Mouse (Mus musculus) lung, embryonic 14.5 days (tissue): ENCODE results near the gene Usp17la. TPM values are rescaled to one million over a fixed set of nuclear protein-coding genes. Genes with fewer than 3 reads are reported as not detected.
"Not testable (repeated sequence)": the region's sequence is repeated elsewhere in the genome, so short reads cannot be mapped to it uniquely, and the experiment has no call there.

Experiments
- ATAC-seq: fragments of 200-750 bp; cut with Nextera tagmentation; 2 replicates; pipeline ENCODE4 v1.8.0; 2017; ENCODE audit warnings: mild to moderate bottlenecking, moderate TSS enrichment, moderate library complexity; ENCODE audit not compliant: insufficient read depth
- DNase-seq: peaks from one replicate; pipeline ENCODE4 v3.0.0-alpha.2; 2015
- H3K27ac ChIP-seq: fragments of 300-500 bp; sonication (generic); 2 replicates; pipeline ENCODE4 v1.5.1; 2014; ENCODE audit warnings: low read depth, mild to moderate bottlenecking, moderate library complexity
- H3K27me3 ChIP-seq: fragments of 300-500 bp; sonication (generic); 2 replicates; pipeline ENCODE4 v1.6.1; 2014; ENCODE audit warnings: low read length, control low read depth; ENCODE audit not compliant: insufficient read depth
- H3K36me3 ChIP-seq: fragments of 300-500 bp; sonication (generic); 2 replicates; pipeline ENCODE4 v1.6.1; 2014; ENCODE audit warnings: control low read depth; ENCODE audit not compliant: insufficient read depth
- H3K4me1 ChIP-seq: fragments of 300-500 bp; sonication (generic); 2 replicates; pipeline ENCODE4 v1.6.1; 2014; ENCODE audit warnings: antibody characterized with exemption, control low read depth; ENCODE audit not compliant: insufficient read depth
- H3K4me2 ChIP-seq: fragments of 300-500 bp; sonication (generic); 2 replicates; pipeline ENCODE4 v1.6.1; 2014; ENCODE audit warnings: mild to moderate bottlenecking
- H3K4me3 ChIP-seq: fragments of 300-500 bp; sonication (generic); 2 replicates; pipeline ENCODE4 v1.5.1; 2014; ENCODE audit warnings: low read depth, low read length
- H3K9ac ChIP-seq: fragments of 300-500 bp; sonication (generic); 2 replicates; pipeline ENCODE4 v1.6.1; 2014
- H3K9me3 ChIP-seq: fragments of 300-500 bp; sonication (generic); 2 replicates; pipeline ENCODE4 v1.6.1; 2016; ENCODE audit warnings: low read depth, low read length, control low read depth
- CTCF ChIP-seq: IDR thresholded peaks from 2 replicates; pipeline ENCODE4 v1.5.1; 2016; ENCODE audit warnings: antibody characterized with exemption, low read depth
- WGBS: fragments of 180-500 bp; shearing (Covaris S2); extraction: QIAGEN DNeasy Blood & Tissue Kit; methylation state at CpG from one replicate; pipeline ENCODE4 v1.1.7; 2014; 5-methylcytosine and 5-hydroxymethylcytosine counted together
- polyA plus RNA-seq: library from polyadenylated mRNA; unstranded; fragments of >200 nt; fragmentation: Nextera tagmentation; extraction: Ambion mirVana; gene quantifications from 2 replicates; pipeline ENCODE4 v1.2.1, GENCODE M21; 2014

Usp17la gene
- polyA plus RNA-seq, result not detected in 2 replicates

GRCm38 (mm10) chr7:104856709-104857108, at the start of gene Usp17la:
Gene Usp17la (plus strand): TSS chr7:104857009.
- ATAC-seq, H3K36me3 ChIP-seq, H3K27me3 ChIP-seq, H3K9me3 ChIP-seq, H3K4me2 ChIP-seq, H3K4me1 ChIP-seq, DNase-seq, H3K27ac ChIP-seq, H3K9ac ChIP-seq, H3K4me3 ChIP-seq: not testable (repeated sequence)
- WGBS, result 74% methylated on average over 2 of the region's 2 CpGs

- not testable (repeated sequence) for H3K4me2 ChIP-seq, H3K36me3 ChIP-seq, H3K4me1 ChIP-seq, H3K9me3 ChIP-seq, DNase-seq, ATAC-seq, H3K27ac ChIP-seq, H3K9ac ChIP-seq, H3K27me3 ChIP-seq, H3K4me3 ChIP-seq
- 79% methylated on average over 8 of the region's 8 CpGs for WGBS
These were observed 46.5 kb upstream of the Usp17la start for GRCm38 (mm10) chr7:104810335-104810734.

- ATAC-seq (no peak), DNase-seq (no peak)
- 48% methylated on average over 1 of the region's 1 CpGs for WGBS
- Histone ChIP-seq H3K4me1 (no peaks in the 10 kb centered on the region), H3K4me2 (no peak within 1 kb of the TSS), H3K4me3 (no peak within 1 kb of the TSS), H3K36me3 (no peaks in the 10 kb centered on the region), H3K9ac (no peak within 1 kb of the TSS), H3K27me3 (no peaks in the 10 kb centered on the region), H3K9me3 (no peaks in the 10 kb centered on the region), H3K27ac (no peak within 1 kb of the TSS)
- TF ChIP-seq CTCF, result no peak
These were observed 14.3 kb upstream of the Usp17la start, which contains the start of gene Usp17lb for GRCm38 (mm10) chr7:104842503-104842902. Gene Usp17lb (minus strand): TSS chr7:104842603.

GRCm38 (mm10) chr7:104843731-104844287, 13.0 kb upstream of the Usp17la start:
- DNase-seq (no peak), ATAC-seq (no peak)
- TF ChIP-seq CTCF, result no peak
- no peaks in the 10 kb centered on the region for H3K9me3 ChIP-seq
- no peak overlapping the region for H3K27ac ChIP-seq
- H3K36me3 ChIP-seq, result no peaks in the 10 kb centered on the region
- H3K4me2 ChIP-seq, result no peak overlapping the region
- no peaks in the 10 kb centered on the region for H3K27me3 ChIP-seq
- H3K4me1 ChIP-seq, result no peaks in the 10 kb centered on the region
- no peak overlapping the region for H3K4me3 ChIP-seq
- H3K9ac ChIP-seq, result no peak overlapping the region
- WGBS, result 54% methylated on average over 1 of the region's 1 CpGs

GRCm38 (mm10) chr7:104851546-104851945, 5.3 kb upstream of the Usp17la start:
- WGBS, result 84% methylated on average over 2 of the region's 2 CpGs
- not testable (repeated sequence) for H3K36me3 ChIP-seq, H3K27ac ChIP-seq, DNase-seq, H3K4me1 ChIP-seq, H3K27me3 ChIP-seq, H3K9ac ChIP-seq, H3K9me3 ChIP-seq, H3K4me3 ChIP-seq, H3K4me2 ChIP-seq, ATAC-seq

GRCm38 (mm10) chr7:104855248-104855750, 1.5 kb upstream of the Usp17la start:
- WGBS, result 74% methylated on average over 3 of the region's 3 CpGs
- no peaks in the 10 kb centered on the region for H3K36me3 ChIP-seq
- no peaks in the 10 kb centered on the region for H3K27me3 ChIP-seq
- ATAC-seq (no peak), DNase-seq (no peak)
- H3K4me2 ChIP-seq, result no peak overlapping the region
- TF ChIP-seq CTCF, result no peak
- H3K27ac ChIP-seq, result no peak overlapping the region
- H3K9me3 ChIP-seq, result no peaks in the 10 kb centered on the region
- H3K4me1 ChIP-seq, result no peaks in the 10 kb centered on the region
- H3K9ac ChIP-seq, result no peak overlapping the region
- H3K4me3 ChIP-seq, result no peak overlapping the region

GRCm38 (mm10) chr7:104857683-104858082, 874 bp downstream of the Usp17la start:
- Histone ChIP-seq H3K27me3 (no peaks in the 10 kb centered on the region), H3K36me3 (no peaks in the 10 kb centered on the region), H3K4me2 (no peak overlapping the region), H3K4me1 (no peaks in the 10 kb centered on the region), H3K9ac (no peak overlapping the region), H3K4me3 (no peak overlapping the region), H3K27ac (no peak overlapping the region), H3K9me3 (no peaks in the 10 kb centered on the region)
- WGBS, result 66% methylated on average over 1 of the region's 1 CpGs
- DNase-seq (no peak), ATAC-seq (no peak)
- TF ChIP-seq CTCF, result no peak

GRCm38 (mm10) chr7:104861381-104861780, 4.6 kb downstream of the Usp17la start:
- no peak for ATAC-seq
- no peak for DNase-seq
- H3K4me3 ChIP-seq, result no peak overlapping the region
- WGBS, result 85% methylated on average over 3 of the region's 3 CpGs
- H3K4me2 ChIP-seq, result no peak overlapping the region
- no peaks in the 10 kb centered on the region for H3K36me3 ChIP-seq
- no peaks in the 10 kb centered on the region for H3K4me1 ChIP-seq
- H3K9ac ChIP-seq, result no peak overlapping the region
- no peak for TF ChIP-seq CTCF
- H3K27me3 ChIP-seq, result no peaks in the 10 kb centered on the region
- H3K9me3 ChIP-seq, result no peaks in the 10 kb centered on the region
- no peak overlapping the region for H3K27ac ChIP-seq
